22 mouse cellular contexts compared by ENCODE assay signal in genomic region chr2:121183431-121183830, GRCm38 (mm10). TPM values are rescaled to one million over a fixed set of nuclear protein-coding genes. Genes with fewer than 3 reads are reported as not detected.
A peak's percentile ranks its signal among the peaks of the same experiment; 100 is the strongest.
DNase-seq lines count a peak whose midpoint lies in the region; ATAC-seq and TF ChIP-seq lines count a peak whose summit lies in the region.
"Had no signal": no experiment of that assay in that cellular context is flagged by ENCODE, and none has a peak within 500 bp of the region (broad histone marks: within the 10 kb centered on the region; RNA-seq: fewer than 3 reads in every experiment).

No protein-coding gene starts in this region.

- WGBS in kidney, embryonic 15.5 days: 87% methylated on average over 5 of the region's 5 CpGs
- 70% methylated on average over 5 of the region's 5 CpGs for WGBS in intestine, postnatal 0 days

- no peaks in the 10 kb centered on the region for H3K4me1 ChIP-seq in kidney, embryonic 15.5 days
- H3K4me1 ChIP-seq in intestine, postnatal 0 days (replicated peaks; ENCODE audit: control insufficient read depth, insufficient read depth, low read length): no peaks in the 10 kb centered on the region
- H3K4me1 ChIP-seq: embryonic facial prominence, embryonic 13.5 days; forebrain, embryonic 15.5 days; heart, embryonic 15.5 days; midbrain, embryonic 15.5 days had no signal

- H3K27ac ChIP-seq in kidney, embryonic 15.5 days: no peak overlapping the region
- no peak overlapping the region for H3K27ac ChIP-seq in intestine, postnatal 0 days (ENCODE audit: low read depth, low read length)
- H3K27ac ChIP-seq: embryonic facial prominence, embryonic 13.5 days; forebrain, embryonic 15.5 days; heart, embryonic 15.5 days; left cerebral cortex, adult 2 months; midbrain, embryonic 15.5 days had no signal

- H3K36me3 ChIP-seq in kidney, embryonic 15.5 days: peaks cover 86% of the 10 kb centered on the region
- H3K36me3 ChIP-seq in intestine, postnatal 0 days (ENCODE audit: control insufficient read depth, insufficient read depth): peaks cover 53% of the 10 kb centered on the region

- H3K4me2 ChIP-seq in kidney, embryonic 15.5 days: no peak overlapping the region
- H3K4me2 ChIP-seq in intestine, postnatal 0 days (replicated peaks; ENCODE audit: low read depth): no peak overlapping the region
- H3K4me2 ChIP-seq: embryonic facial prominence, embryonic 13.5 days; forebrain, embryonic 15.5 days; heart, embryonic 15.5 days; midbrain, embryonic 15.5 days had no signal

- TF ChIP-seq CTCF in intestine, postnatal 0 days (IDR thresholded peaks at IDR 0.05; ENCODE audit: low read depth): no peak

- H3K9ac ChIP-seq in kidney, embryonic 15.5 days: no peak overlapping the region
- no peak overlapping the region for H3K9ac ChIP-seq in intestine, postnatal 0 days (ENCODE audit: low read depth, low read length)
- H3K9ac ChIP-seq: embryonic facial prominence, embryonic 13.5 days; forebrain, embryonic 15.5 days; heart, embryonic 15.5 days; liver, postnatal 0 days; midbrain, embryonic 15.5 days had no signal

- no peaks in the 10 kb centered on the region for H3K9me3 ChIP-seq in kidney, embryonic 15.5 days (replicated peaks)
- H3K9me3 ChIP-seq in intestine, postnatal 0 days (ENCODE audit: control insufficient read depth): no peaks in the 10 kb centered on the region
- H3K9me3 ChIP-seq: embryonic facial prominence, embryonic 13.5 days; forebrain, embryonic 15.5 days; heart, embryonic 15.5 days; midbrain, embryonic 15.5 days had no signal

- H3K27me3 ChIP-seq in kidney, embryonic 15.5 days: no peaks in the 10 kb centered on the region
- H3K27me3 ChIP-seq in intestine, postnatal 0 days (replicated peaks; ENCODE audit: control insufficient read depth, insufficient read depth, low read length): no peaks in the 10 kb centered on the region
- H3K27me3 ChIP-seq: embryonic facial prominence, embryonic 13.5 days; forebrain, embryonic 15.5 days; heart, embryonic 15.5 days; midbrain, embryonic 15.5 days had no signal

- no peak for ATAC-seq in kidney, embryonic 15.5 days (replicated peaks; ENCODE audit: low FRiP score)
- no peak for ATAC-seq in intestine, postnatal 0 days
- ATAC-seq in megakaryocyte-erythroid progenitor cell, adult 5-6 weeks (replicated peaks; ENCODE audit: low FRiP score, low TSS enrichment, poor library complexity, severe bottlenecking): no peak
- ATAC-seq: forebrain, embryonic 15.5 days; liver, postnatal 0 days; midbrain, embryonic 15.5 days had no signal

- peak; percentile 22 for DNase-seq in kidney, postnatal 10 days
- peak; percentile 34 for DNase-seq in right cerebral cortex, postnatal 14 days
- DNase-seq in right cerebral cortex, postnatal 4 days: no peak
- DNase-seq in cerebellum, adult 8-10 months: peak; percentile 79
- DNase-seq in embryo, embryonic 11 days: no peak
- DNase-seq: adrenal gland, postnatal 14 days; B cell, adult 2 months; gastrocnemius, postnatal 25 days; kidney, adult 2 months; kidney, postnatal 4 days; layer of hippocampus, adult 9-11 months; left cerebral cortex, postnatal 4 days; liver, postnatal 0 days; thymus, adult 2 months had no signal

- no peak overlapping the region for H3K4me3 ChIP-seq in kidney, embryonic 15.5 days (replicated peaks)
- no peak overlapping the region for H3K4me3 ChIP-seq in intestine, postnatal 0 days (ENCODE audit: low read depth, low read length)
- H3K4me3 ChIP-seq: embryonic facial prominence, embryonic 13.5 days; forebrain, embryonic 15.5 days; heart, embryonic 15.5 days; left cerebral cortex, adult 2 months; midbrain, embryonic 15.5 days had no signal

RNA-seq across cellular contexts. Expression of gene Zscan29, which starts 12.5 kb away (rescaled TPM):
- polyA plus RNA-seq in kidney, embryonic 15.5 days (2015; fragmentation: Nextera tagmentation; extraction: Ambion mirVana): 12.6 and 13.8 TPM in 2 replicates
- polyA plus RNA-seq in intestine, postnatal 0 days (2015; fragmentation: Nextera tagmentation; extraction: Ambion mirVana): 6.0 and 7.1 TPM in 2 replicates
- 15.0 and 16.4 TPM in 2 replicates for total RNA-seq in megakaryocyte-erythroid progenitor cell, adult 5-6 weeks (2014; fragmentation: Nextera tagmentation)
- 12.6 and 12.8 TPM in 2 replicates for total RNA-seq in megakaryocyte-erythroid progenitor cell, adult 5-6 weeks (2017)

RNA-seq across cellular contexts. Expression of gene Tubgcp4, which starts 13.0 kb away (rescaled TPM):
- 57.2 and 57.6 TPM in 2 replicates for polyA plus RNA-seq in kidney, embryonic 15.5 days (2015; fragmentation: Nextera tagmentation; extraction: Ambion mirVana)
- 12.3 and 14.4 TPM in 2 replicates for polyA plus RNA-seq in intestine, postnatal 0 days (2015; fragmentation: Nextera tagmentation; extraction: Ambion mirVana)
- total RNA-seq in megakaryocyte-erythroid progenitor cell, adult 5-6 weeks (2014; fragmentation: Nextera tagmentation): 62.8 and 83.6 TPM in 2 replicates
- total RNA-seq in megakaryocyte-erythroid progenitor cell, adult 5-6 weeks (2017): 35.4 and 38.5 TPM in 2 replicates

RNA-seq across cellular contexts. Expression of gene Lcmt2, which starts 43.0 kb away (rescaled TPM):
- 22.8 and 24.5 TPM in 2 replicates for polyA plus RNA-seq in kidney, embryonic 15.5 days (2015; fragmentation: Nextera tagmentation; extraction: Ambion mirVana)
- polyA plus RNA-seq in intestine, postnatal 0 days (2015; fragmentation: Nextera tagmentation; extraction: Ambion mirVana): 14.3 and 14.8 TPM in 2 replicates
- total RNA-seq in megakaryocyte-erythroid progenitor cell, adult 5-6 weeks (2014; fragmentation: Nextera tagmentation): 7.8 and 9.7 TPM in 2 replicates
- total RNA-seq in megakaryocyte-erythroid progenitor cell, adult 5-6 weeks (2017): 8.7 and 8.8 TPM in 2 replicates

RNA-seq across cellular contexts. Expression of gene Adal, which starts 43.2 kb away (rescaled TPM):
- polyA plus RNA-seq in kidney, embryonic 15.5 days (2015; fragmentation: Nextera tagmentation; extraction: Ambion mirVana): 21.3 and 21.9 TPM in 2 replicates
- polyA plus RNA-seq in intestine, postnatal 0 days (2015; fragmentation: Nextera tagmentation; extraction: Ambion mirVana): 7.1 and 8.2 TPM in 2 replicates
- 12.9 and 15.8 TPM in 2 replicates for total RNA-seq in megakaryocyte-erythroid progenitor cell, adult 5-6 weeks (2014; fragmentation: Nextera tagmentation)
- total RNA-seq in megakaryocyte-erythroid progenitor cell, adult 5-6 weeks (2017): 11.0 and 13.1 TPM in 2 replicates

Comparison
In these comparisons a context has a peak if more than half of its experiments do, and no peak if none do; other contexts are left out.
1. DNase-seq: peak in kidney, postnatal 10 days (single experiment), right cerebral cortex, postnatal 14 days (single experiment) and cerebellum, adult 8-10 months (single experiment); none in right cerebral cortex, postnatal 4 days (single experiment) and embryo, embryonic 11 days (single experiment).